Mouse (Mus musculus) thymus, postnatal 10 days (tissue): Measurements from ENCODE around the gene Spg21.

Source experiments
- DNase-seq, 2 experiments: peaks; one replicate each; pipeline ENCODE4 v3.0.0; 2021; ENCODE audit warnings: low spot score in 2 of 2

Gene Spg21

GRCm38 (mm10) chr9:65535789-65536469 is 75.2 kb downstream of the Spg21 start:
- peak in 1 of 2 experiments; percentile 25 for DNase-seq

GRCm38 (mm10) chr9:65536491-65536890 is 75.7 kb downstream of the Spg21 start:
- DNase-seq: no peak
